Mouse (Mus musculus) heart, postnatal 14 days (tissue): ENCODE measurements at regions not wholly inside any gene's neighbourhood (a gene's known extent, or its start where the extent isn't known, plus 50 kb on each side); places are given as distances from the start of the nearest gene placed in this dataset.
"Not testable (repeated sequence)": the region's sequence is repeated elsewhere in the genome, so short reads cannot be mapped to it uniquely, and the experiment has no call there.

Source experiments
- DNase-seq, 2 experiments: peaks; one replicate each; pipeline ENCODE4 v3.0.0; 2021 to 2022
- intact Hi-C: fragments of 180-260 bp; cut with DNase I; formaldehyde crosslinking; loops from one replicate; pipeline ENCODE4 v1.15.1; 2025

DNA sequence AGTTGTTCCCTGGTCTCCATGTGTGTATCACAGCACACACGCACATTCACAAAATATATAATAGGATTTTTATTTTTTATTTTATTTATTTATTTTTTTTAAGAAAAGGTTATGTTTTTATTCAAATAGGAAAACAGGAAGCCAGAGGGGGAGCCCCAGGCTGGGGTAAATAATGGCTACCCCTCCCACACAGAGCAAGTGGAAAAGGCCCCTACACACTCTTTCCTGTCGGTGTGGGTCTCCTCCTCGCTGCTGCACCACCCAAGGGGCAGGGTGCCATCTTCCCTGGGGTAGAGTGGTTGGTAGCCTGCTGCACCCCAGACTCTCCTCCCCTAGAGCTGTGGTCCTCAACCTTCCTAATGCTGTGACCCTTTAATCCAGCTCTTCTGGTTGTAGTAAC lies 181.6 kb downstream of the Katnal1 start:
- DNase-seq: no peak
- intact Hi-C loops: no loop called here

DNA sequence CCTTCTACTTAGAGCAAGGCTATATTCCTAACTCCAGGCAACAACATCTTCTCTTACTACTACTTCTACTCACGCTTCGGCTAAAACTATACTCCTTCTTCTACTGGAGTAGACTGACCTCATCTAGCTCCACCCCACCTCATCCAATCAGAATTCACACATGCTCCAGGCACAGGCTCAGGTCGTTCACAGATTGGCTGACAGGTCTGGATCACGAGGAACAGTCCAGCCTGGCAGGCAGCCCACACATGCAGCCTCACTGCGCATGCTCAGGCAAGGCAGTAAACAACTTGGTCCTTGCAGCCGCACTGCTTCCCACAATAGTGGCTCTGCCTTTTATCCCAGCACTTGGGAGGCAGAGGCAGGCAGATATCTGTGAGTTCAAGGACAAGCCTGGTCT lies 182.4 kb downstream of the Katnal1 start:
- intact Hi-C loops, DNase-seq: not testable (repeated sequence)

DNA sequence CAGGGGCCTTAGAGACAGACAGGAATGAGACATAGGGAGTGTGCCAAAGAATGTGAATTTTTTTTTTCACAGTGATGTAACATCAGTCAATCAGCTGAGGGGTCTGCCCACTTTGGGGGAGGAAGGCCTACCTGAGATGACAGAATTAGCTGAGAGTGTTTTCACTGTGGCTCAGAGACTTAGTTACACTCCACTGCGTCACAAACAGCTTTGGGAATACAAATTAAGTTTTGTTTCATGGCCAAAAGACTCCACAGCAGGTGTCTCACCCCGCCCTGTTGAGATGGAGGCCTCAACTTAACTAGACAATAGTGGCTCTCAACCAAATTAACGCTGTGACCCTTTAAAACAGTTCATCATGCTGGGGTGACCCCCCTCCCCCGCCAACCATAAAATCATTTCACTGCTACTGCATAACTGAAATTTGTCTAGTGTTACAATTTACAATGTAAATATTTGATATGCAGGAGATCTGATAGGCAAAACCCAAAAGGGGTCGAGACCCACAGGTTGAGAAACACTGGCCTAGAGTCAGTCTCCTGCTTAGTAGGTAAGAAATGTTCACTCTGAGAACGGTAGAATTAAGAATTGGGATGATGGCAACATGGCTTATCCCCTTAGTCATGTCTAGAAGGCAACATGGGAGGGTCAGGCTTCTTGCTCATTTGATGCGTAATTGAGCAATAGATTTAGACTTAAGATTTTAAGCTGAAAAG lies 184.3 kb downstream of the Katnal1 start:
- intact Hi-C loops: loop anchor here (5.0 kb wide), 1 partner anchor 408 kb away; no protein-coding TSS in a partner anchor

DNA sequence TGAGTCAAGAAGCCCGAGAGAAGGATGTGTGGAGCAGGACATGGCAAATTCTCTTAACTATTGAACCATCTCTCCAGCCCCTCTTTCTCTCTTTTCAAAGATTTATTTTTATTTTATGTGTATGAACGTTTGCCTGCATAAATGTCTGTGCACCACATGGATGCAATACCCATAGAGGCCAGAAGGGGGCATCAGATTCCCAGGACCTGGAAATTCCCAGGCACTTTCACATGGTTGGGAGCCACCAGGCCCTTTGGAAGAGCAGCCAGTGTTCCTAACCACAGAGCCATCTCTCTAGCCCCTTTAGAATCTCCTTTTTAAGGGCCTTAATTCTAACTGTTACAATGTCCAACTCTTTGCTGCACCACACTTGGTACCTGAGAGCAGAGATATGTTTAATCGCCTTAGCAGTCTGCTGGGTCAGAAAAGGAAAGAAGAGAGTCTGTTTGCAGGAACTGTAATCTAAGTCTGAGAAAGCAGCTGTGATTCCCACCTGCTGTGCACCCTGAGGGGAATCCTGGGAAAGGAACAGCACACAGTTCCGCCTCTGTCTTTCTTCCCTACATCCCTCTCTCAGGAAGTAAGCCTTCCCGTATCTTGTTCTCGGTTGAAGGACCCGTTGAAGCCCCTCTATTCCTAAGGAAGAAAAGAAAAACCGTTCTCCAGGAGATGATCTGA lies 186.8 kb downstream of the Katnal1 start:
- intact Hi-C loops: loop anchor here (5.0 kb wide), 1 partner anchor 405 kb away; no protein-coding TSS in a partner anchor
- DNase-seq: no peak

More for the DNA sequence above, 184.3 kb downstream of the Katnal1 start:
- DNase-seq: no peak

DNA sequence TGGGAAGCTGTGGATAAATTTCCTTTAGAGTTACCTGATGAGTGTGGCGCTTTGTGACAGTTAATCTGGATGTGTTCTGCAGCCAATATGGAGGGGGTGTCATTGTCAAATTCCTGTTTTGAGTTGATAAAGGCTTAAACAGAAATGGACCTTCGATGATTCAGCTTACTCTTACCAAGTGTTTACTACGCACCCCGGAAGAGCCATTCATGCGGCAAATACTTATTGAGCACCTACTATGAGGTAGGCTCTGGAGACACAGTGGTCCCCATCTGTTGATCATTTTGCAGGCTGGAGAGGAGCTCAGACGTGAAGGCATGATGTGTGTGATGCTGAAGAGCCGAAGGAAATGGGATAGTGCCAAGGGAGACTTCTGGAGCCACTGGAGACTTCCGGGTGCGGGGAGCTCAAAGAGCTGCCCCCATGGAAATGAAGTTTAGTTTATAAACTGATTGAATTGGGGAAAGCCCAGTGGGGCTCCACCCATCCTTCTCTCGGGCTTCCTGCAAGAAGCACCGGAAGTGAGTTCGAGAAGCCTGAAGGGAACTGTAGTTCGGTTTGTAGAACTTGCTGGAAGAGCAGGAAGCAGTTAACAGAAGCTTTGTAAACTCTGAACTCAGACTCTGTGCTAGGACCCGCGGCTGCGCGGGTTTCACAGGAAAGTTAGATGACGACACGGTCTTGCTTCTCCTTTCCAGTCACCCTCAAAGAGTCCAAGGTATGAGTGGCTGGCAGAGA lies 187.7 kb downstream of the Katnal1 start:
- intact Hi-C loops: loop anchor here (5.0 kb wide), 1 partner anchor 404 kb away; no protein-coding TSS in a partner anchor
- peak in 1 of 2 experiments; percentile 6 for DNase-seq

DNA sequence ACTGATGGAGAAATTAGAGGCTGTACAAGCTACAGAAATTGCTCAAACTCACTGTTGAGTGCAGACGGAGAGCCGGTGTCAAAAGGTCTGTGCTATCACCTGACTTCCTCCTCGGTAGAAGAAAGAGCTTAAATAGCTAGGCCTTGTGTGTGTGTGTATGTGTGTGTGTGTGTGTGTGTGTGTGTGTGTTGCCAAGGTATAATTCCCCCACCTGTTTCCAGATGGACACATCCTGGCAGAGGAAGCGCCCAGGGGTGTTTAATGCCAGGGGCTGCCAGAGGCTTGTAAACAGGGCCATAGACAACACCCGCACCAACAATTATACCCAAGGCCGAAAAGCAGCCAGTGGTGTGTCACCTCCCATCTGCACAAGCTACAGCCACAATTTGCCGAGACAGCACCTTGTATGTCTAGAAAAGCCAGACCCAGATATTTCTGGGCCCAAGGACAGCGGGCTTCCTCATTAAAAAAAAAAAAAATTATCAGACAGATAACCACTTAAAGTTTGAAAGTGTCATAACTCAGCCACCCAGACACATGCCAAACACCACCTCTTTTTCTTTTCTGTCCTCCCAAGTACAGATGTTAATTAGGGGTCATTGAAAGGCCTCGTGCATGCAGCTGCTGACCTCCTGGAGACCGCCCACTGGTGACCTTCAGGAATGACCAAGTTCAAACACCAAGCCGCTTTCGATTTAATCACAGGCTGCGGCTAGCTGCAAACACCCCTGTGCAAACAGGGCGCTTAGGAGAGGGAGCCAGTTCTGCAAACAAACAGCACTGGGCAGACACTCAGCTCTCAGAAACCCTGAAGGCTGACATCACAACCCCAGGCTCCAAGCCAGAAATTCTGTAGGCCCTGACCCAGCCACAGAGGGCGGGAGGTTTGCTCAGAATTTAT lies 188.0 kb upstream of the Ubl3 start:
- DNase-seq: peak; percentile 68 to 75
- intact Hi-C loops: loop anchor here (5.0 kb wide), 1 partner anchor 403 kb away; no protein-coding TSS in a partner anchor

DNA sequence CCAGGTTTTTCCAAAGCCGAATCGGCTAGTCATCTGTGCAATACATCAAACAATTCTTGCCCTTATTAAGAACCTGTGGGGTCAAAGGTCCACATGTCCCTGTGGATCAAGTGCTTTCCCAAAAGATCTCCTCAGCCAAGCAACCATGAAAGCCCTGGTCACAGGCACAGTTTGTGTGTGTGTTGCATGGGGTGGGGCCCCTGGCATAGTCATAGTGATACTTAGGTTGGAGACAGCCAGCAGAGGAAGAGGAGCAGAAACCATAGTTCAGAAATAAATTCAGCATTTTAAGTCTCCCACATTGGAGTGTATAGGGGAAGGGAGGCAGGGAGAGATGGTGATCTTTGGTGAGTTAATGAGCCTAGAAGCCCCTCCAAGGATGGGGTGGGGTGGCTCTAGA lies 187.1 kb upstream of the Ubl3 start:
- intact Hi-C loops: loop anchor here (5.0 kb wide), 1 partner anchor 402 kb away; no protein-coding TSS in a partner anchor
- no peak for DNase-seq

DNA sequence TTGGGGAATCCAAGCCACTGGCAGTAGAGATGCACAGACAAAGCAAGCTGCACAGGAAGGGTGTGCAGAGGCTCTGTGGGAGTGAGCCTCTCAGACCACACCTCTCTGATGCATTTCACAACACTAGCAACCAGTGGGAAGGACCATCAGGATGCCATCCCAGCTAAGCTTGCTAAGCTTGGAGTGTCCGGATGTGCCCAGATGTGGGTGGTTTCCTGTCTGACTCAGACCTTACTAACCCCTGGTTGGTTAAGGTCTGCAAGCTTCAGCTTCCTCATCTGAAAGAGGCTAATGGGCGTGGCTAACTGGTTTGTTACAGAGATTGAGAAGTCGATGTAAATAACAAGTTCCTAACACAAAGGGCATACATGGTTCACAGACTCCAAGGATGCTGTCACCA lies 186.6 kb upstream of the Ubl3 start:
- intact Hi-C loops: no loop called here
- DNase-seq: peak in 1 of 2 experiments; percentile 7

DNA sequence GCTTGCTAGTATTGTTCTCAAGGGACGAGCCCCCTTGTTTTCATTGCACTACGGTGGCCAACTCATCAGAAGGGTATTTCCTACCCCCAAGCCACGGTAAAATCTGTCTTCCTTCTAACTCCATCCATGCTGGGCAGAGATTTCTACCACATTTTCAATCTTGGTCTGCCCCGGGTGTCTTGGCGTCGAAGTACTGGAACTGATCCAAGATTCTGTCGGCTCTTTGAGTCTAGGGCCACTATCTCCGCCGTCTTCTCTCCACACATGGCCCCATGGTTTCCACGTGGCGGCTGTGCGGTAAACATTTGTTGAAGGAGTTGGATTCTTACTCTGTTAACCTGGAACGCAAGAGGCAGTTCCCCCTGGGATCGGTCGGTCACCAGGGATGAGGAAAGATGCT lies 177.0 kb upstream of the Ubl3 start:
- intact Hi-C loops: no loop called here
- no peak for DNase-seq

DNA sequence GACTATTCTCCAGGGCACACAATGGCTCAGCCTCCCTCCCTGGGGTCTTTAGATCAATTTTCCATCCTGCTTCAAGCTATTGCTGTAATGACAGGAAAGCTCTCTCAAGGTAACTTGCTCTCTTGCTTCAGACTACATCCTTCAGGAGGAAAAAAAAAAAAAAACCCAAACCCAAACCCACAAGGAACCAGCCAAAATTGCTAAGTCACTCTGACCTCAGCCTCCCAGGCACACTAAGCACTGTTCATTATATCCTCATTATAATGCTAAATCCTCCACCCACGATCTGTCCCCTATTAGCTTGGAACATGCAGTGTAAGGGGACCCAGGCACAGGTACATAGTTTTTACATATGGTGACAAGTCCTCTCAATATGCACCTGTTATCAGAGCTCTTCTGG lies 175.9 kb upstream of the Ubl3 start:
- DNase-seq: no peak
- intact Hi-C loops: no loop called here

DNA sequence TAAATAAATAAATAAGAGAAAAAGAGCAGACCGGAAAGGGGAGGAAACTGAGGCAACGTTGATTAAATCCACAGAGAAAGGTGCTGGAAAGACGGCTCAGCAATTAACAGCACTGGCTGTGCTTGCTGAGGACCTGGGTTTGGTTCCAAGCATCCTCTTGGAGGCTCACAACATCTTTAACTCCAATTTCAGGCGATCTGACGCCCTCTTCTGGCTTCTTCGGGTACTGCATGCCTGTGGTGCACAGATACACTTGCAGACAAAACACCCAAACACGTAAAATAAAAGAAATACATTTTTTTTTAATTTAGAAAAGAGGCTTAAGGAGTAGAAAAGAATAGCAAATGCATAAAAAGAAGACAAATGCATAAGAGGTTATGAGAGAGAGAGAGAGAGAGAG lies 173.9 kb upstream of the Ubl3 start:
- intact Hi-C loops: no loop called here
- no peak for DNase-seq

DNA sequence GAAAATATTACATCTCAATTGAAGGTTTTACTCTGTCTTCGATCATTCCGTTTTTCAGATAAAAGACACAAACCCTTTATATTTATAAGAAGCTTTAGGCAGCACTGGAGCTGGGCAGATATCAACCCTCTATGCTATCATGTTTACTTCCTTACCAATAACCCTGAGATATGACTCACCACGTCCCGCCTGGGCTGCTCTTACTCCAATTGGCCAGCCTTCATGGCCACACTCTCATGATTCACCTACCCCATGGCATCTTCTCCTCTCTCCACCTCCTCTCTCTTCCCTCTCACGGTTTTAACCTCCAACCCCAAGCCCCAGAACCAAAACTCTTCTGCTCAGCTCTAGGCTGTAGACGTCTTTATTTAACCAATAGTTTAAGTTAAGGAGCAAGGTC lies 171.9 kb upstream of the Ubl3 start:
- intact Hi-C loops: no loop called here
- DNase-seq: no peak

DNA sequence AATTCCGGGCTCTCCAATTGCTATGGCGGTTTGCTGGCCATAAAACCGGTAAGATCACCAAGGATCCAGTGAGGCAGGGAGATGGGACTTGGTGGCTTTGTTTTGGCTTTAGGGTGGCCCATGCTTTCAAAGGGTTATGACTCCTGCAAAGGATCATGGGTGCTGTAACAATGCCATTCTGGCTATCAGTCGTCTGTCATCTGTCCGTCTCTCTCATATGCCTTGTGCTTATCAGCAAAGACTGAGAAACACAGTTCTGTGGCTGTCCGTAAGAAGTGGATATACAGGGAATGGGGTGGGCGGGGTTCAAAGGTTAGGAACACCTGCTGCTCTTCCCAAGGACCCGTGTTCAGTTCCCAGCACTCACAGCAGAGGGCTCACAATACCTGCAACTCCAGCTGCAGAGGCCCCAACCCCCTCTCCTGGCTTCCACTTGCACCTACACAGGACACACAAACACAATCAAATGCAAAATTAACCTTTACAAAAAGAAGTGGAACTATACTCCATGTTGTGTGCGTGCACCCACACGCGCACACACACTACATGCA lies 171.2 kb upstream of the Ubl3 start:
- intact Hi-C loops: no loop called here
- DNase-seq: no peak

DNA sequence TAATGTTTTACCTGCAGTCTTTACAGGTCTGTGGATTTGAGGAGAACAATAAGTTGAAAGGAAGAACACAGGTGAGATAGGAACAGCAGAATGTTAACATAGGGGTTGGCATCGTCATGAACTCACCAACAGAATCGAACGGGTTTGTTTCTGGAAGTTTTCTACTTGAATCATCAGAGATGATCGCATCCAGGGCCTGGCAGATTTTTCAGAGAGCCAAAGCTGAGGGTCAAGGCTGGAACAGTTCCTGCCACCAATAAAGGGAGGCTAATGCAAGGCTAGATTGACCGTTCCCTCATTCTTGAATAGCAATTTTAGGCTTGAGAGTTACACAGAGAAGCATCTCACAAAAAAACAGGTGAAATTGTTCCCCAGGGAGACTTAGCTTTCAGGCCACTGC lies 168.0 kb upstream of the Ubl3 start:
- no peak for DNase-seq
- intact Hi-C loops: no loop called here

DNA sequence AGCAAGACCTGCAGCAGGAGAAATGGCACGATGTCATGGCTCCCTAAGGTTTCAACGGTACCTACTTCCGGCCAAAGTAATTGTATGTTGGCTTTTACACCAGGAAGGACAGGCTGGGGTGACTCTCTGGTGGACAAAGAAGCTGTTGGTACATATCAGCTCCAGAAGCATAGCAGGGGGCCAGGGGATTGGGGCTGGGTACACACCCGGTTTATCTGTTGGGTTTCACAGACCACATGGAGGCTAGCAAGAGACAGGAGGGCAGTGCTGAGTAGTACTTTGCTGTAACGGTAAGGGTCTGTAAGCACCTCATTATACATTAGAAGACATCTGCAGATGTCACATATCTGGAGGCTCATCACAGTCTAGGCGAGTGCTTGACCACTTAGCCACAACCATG lies 164.0 kb upstream of the Ubl3 start:
- no peak for DNase-seq
- intact Hi-C loops: no loop called here

DNA sequence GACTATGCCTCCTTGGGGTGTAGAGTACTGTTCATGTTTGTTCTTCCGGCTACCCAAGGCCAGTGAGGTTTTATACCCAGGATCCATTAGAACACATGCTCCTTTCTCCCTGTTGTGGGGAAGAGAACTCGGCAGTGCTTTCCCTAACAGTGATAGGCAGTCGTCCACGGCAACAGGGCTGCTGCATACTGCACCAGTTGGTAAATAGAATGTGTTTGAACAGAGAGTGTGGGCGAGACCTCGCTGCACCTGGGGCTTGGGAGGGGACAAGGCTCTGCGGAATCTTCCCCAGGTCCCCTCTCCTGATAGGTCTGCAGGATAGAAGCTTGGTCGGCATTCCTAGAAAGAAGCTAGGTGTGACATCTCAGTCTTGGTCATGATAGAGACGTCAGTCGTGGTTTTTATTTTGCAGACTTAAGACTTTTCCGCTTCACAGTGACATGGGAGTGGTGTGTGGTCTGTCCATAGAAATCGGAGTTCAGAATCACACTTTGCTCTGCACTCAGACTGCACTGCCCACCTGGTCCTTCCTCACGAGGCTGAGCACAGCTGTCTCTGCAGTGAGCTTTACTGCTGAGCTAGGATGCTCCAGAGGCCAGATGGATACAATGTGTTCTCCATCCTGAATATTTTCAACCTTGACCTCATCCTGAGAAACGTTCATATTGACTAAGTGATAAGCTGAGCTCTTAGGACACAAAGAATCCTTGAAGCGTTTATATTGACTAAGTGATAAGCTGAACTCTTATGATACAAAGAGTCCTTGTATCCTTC lies 162.8 kb upstream of the Ubl3 start:
- no peak for DNase-seq

DNA sequence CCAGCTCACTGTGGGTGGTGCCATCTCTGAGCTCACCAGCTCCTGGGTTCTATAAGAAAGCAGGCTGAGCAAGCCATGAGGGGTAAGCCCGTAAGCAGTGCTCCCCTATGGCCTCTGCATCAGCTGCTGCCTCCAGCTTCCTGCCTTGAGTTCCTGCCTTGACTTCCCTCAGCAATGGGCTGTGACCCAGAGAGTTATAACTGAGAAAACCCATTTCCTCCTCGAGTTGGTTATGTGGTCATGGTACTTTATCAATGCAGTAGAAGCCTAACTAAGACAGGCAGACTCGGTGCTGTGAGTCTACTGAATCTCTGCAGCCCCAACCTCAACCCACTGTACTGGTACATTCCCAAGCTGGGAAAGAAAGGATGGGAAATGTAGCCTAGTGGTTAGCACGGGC lies 162.2 kb upstream of the Ubl3 start:
- intact Hi-C loops: no loop called here
- DNase-seq: no peak

More for the DNA sequence above, 162.8 kb upstream of the Ubl3 start:
- intact Hi-C loops: no loop called here

DNA sequence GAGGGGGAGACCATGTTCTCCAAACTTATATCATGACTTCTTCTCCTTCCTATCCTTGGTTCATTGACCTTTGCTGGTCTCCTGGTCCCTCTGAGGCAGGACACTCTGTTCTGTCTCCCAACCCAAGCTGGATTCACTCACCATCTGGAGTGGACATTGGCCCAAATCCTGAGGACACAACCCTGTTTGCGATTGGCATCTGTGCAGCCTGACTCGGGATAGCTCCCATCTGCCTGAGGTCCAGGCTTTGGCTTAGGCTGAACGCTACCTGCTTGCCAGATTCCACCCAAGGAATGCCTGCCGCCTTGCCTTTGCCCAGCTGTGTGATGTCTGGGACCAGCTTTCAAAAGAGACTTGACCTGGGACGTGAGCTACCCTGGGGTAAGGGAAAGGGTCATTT lies 161.2 kb upstream of the Ubl3 start:
- DNase-seq: peak; percentile 7 to 23

DNA sequence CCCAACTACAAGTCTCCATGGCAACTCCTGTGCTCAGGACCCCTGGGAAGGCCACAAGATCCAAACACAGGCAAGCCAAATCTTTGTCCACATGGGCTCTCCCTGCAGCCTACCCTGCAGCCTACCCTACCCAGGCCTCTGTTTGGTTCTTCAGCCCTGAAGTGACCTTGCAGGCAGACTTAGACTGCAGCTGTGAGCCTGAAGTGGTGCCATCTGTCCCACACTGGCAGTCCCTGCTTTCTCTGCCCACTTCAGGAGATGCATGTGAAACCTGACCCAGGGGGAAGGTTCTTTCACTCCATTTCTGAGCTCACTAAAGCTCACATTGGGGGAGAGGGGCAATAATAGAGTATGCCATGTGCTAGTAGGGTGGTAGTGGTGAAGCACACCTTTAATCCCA lies 160.4 kb upstream of the Ubl3 start:
- intact Hi-C loops: no loop called here
- DNase-seq: no peak

More for the DNA sequence above, 161.2 kb upstream of the Ubl3 start:
- intact Hi-C loops: no loop called here
